Mouse (Mus musculus) CD4-positive, CD25-positive, alpha-beta regulatory T cell, adult 2 months (primary cell): ENCODE measurements around the gene Mfsd4b3.
"Not testable (repeated sequence)": the region's sequence is repeated elsewhere in the genome, so short reads cannot be mapped to it uniquely, and the experiment has no call there.

Source experiments
- DNase-seq: peaks from one replicate; pipeline ENCODE4 v3.0.0-alpha.2; 2012; ENCODE audit warnings: low read depth, low spot score

Gene Mfsd4b3

DNA sequence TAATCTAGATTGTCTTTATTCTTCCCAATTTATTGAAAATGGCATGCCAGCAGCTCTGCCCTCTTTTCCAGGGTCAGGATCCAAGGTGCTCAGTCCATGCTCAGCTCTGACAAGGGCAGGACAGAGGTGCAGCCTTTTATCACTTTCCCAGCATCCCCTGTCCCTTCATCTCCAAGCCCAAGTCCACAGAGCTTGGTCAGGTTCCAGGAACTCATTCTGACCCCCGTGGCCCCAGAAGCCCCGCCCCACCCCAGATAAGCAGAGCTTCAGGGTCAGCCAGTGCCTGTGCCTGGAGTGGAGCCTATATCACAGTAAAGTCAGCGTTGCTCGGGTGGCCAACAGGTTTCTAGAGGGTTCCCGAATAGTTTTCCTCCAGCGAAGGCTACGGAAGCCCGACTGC lies 35.4 kb downstream of the Mfsd4b3 start:
- not testable (repeated sequence) for DNase-seq

DNA sequence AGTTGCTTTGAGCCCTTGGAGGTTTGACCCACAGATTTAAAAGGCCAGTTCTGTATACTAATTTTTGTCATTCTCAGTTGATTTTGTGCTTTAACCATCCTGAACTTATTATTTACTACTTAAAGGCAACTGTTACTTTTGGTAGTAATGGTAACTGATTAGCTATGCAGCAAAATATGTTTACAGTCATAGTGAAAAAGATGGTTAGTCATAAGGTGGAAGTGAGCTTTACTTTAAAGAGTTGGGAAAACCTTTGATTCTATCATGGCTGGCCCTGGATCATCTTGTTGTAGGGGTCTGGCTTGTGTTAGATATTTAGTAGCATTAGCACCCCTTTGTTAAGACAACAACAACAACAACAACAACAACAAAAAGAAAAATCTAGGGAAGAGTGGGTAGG lies 47.3 kb downstream of the Mfsd4b3 start:
- DNase-seq: no peak

DNA sequence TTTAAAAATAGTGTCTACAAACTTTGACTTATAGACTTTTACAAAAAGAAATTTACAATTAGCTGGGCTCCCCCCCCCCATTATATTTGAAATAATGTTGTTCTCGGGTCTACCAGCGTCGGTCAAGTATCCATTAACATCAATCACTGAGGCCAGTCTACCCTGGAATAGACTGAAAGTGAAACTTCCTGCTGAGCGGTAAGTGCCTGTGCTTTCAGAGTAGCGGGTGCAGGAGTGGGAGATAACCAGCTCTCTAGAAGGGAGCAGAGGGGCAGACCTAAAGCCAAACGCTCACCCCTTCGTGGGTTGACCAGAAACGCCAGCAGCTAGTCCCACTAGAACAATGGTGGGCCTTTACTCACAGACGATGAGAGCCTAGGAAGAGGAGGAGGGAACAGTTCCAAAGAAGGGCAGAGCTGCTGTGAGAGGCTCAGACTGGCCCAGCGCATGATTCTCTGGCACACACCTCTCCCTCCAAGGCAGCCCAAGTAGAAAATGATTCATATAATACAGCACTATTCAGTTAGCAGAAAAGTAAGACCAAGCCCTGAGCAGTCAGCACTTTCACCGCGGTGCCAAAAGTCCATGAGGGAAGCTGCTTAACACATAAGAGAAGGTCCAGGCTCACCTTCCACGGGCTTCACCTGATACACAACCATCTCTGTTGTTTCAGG lies 51.0 kb downstream of the Mfsd4b3 start:
- peak; percentile 31 for DNase-seq

DNA sequence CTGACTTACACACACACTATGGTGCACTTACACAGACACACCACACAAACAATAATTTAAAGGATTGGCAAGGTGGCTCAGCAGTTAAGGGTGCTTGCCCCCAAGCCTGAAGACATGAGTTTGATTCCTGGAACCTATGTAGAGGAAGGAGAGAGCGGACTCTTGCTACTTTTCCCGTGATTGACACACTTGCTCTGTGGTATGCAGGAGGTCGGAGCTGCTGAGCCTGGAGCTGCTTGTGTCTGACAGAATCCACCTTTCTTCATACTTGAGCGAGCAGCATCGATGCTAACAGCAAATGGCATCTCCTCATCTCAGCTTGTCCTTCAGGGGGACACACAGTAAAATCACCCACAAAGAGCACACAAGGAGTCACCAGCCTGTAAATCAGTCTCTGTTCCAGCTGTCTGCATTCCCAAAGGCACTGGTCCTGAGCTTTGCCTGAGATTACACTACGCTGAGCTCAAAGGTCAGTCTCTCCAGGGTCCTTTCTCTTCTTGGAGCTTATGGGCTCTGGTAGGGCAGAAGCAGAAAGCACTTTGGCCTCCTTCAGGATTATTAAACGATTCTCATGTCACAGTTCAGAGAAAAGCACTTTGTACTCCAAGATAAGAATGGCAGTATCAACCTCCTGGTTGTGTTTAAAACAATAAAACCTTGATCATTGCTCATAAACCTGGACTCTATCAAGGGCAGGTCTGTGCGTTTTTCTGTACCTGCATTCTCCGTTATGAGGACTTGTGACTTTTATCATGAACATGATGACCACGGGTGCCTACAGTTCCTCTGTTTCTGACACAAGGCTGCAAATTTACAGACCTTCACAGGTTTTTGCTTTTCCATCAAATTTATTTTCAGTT lies 52.9 kb downstream of the Mfsd4b3 start:
- no peak for DNase-seq

DNA sequence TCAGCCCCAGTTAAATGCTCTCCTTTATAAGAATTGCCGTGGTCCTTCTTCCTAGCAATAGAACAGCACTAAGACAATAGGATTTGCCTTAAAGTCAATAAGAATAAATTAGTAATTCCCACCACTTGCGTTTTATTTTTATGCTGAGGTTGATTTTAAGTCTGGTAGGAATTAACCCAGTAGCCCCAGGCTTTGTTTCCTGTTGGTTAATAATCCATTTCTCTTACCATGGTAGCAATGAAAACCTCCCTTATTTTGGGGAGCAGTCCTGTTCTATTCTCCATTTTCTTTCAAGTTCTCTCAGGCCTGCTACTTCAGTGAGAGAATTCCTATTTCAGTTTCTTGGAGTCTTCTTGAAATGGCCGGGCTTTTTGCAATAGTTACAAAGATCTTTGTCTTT lies 55.8 kb downstream of the Mfsd4b3 start:
- no peak for DNase-seq

DNA sequence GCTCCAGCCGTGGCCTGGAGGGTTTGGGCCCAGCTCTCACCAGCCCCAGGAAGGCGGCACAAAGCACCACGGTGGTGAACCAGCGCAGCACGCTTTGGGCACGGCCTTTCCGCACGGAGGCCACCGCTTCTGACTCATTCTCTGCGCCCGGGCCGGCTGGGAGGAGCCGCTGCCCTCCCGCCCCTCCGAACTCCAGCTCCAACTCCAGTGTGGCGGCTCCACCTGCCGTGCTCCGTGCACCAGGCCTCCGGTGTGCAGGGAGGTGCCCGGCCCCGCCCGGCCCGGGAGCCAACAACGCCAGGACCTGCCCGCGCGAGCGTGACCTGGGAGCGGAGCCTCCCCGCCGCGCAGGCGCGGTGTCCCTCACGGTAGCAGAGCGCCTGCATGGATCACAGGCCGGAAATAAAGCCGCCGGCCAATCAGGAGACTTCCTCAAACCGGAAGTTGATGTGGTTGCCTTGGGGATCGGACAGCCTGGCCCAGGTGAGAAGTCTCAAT lies 61.0 kb downstream of the Mfsd4b3 start, which contains the start of gene Mfsd4b4:
Mfsd4b4 (minus strand) TSS at position 365 of the 498 bp plus-strand sequence.
- DNase-seq: peak; percentile 90
